Mouse (Mus musculus): ENCODE results near the gene Efcab3. TPM values are rescaled to one million over a fixed set of nuclear protein-coding genes. Genes with fewer than 3 reads are reported as not detected.
"Not testable (repeated sequence)": the region's sequence is repeated elsewhere in the genome, so short reads cannot be mapped to it uniquely, and the experiment has no call there.

Gene Efcab3
- total RNA-seq (2021): not detected
- long read RNA-seq, experiment 1: 0 reads
- long read RNA-seq, experiment 2: 0 reads

DNA sequence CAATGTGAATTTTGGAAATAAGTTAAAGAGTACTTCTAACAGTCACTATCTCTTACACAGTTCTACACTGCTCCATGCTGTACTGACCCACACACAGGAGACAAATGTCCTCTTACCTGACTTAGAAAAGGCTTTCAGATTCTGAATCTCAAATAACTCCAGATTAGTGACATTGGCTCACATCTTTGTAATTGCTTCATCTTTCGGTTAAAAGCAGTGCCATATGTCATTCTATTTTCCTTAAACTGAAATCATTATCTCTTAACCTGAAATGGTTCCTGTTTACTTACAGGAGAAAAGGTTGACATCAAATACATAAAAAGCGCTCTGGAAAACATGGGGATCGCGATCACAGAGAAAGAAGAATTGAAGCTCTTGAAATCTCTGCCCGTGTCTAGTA, at the start of gene Efcab3:
Efcab3 (plus strand) TSS at position 301 of the 400 bp plus-strand sequence.
- DNase-seq: no peak

DNA sequence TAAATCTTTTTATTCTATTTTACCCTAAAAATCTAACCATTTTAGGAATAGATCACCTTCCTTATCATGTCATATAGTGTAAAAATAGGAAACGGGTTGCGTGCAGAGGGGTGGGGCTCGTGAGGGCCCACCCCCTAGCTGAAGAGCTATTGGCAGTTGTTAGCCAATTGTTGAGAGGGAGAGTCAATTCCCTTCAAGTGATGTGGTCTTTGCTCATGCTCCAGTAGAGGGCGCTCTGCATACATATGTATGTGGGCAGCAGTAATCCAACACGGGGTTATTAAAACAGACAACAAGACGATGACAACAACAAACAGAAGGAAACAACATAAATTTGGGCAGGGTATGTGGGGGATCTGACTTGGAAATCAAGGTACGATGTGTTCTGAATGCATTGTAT, 42.3 kb upstream of the Efcab3 start:
- no peak for DNase-seq

DNA sequence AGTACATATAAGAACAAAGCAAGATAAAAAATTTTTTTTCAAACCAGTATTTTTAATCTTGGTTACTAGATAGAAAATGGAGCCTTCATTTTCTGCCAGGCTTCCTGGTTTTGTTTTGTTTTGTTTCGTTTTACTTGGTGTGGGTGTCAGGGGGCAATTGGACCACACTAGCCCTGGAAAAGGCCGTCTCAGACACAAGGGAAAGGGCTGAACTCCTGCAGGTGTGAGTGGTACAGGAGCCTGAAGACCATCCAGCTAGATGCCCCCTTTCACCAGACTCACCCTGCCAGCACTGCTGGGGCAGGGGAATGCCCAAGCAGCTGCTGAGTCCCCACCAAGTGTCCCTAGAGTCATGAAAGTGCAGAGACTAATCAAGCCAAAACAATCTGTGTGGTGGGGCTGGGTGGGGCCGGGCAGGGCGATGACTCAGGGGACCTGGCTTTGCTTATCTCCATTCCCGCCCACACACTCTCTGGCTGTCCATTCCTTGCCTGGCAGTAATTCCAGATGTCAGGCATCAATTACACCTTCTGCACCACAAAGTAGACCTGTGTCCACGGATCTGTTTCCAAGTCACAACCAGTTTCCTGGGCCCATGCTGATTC, 34.5 kb upstream of the Efcab3 start:
- no peak for DNase-seq

DNA sequence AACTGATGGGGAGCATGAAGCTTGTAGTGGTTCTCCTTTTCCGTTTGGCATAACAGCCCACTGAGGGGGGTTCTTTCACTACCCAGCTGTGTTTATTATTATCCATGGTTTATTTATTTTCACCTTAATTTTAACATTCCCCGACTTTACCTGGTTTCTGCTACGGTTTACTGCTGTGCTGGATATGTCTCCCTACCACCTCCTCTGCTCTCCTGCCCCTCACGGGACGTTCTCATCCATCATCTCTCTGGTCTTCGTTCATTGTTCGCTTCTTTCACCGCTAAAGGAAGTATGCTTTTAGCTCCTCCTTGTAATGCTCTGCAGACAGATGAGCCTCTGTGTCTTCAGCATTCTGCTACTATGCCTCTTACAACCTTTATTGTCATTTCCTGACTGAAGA, 33.9 kb upstream of the Efcab3 start:
- DNase-seq: no peak

DNA sequence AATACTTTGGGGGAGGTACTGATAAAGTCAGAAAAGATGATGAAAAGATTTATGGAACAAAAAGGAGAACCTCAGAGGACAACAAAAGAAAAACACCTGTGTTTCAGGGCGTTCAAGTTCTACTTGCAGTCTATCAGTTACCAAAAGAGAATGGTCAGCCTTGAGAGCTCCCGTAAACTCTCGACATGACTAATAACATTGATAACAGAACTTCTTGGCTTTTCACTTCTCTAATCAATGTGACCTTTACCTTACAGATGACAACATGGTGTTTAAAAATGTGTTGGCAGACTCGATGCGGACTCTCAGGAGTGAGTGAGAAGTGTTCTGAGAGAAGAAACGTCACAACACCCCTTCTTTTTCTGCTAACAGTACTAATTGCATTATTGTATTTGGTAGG, 33.2 kb upstream of the Efcab3 start:
- DNase-seq: no peak

DNA sequence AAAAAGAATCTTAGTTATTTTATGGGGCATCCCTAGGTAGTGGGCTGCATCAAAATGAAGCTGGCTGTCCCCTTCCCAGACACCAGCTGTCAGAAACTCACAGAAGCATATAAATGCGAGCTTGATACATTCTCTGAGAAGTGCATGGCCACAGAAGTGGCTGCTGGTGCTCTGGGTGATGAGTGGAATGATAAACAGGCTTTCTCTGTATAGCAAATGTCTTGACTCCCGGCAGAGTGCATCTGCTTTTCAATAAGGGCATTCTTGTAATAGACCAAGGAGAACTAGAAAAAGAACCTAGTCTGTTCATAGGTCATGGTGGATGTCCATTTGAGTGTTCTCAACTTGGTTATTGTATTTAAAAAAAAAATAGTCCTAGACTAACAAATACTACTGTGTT, 32.3 kb upstream of the Efcab3 start:
- DNase-seq: no peak

DNA sequence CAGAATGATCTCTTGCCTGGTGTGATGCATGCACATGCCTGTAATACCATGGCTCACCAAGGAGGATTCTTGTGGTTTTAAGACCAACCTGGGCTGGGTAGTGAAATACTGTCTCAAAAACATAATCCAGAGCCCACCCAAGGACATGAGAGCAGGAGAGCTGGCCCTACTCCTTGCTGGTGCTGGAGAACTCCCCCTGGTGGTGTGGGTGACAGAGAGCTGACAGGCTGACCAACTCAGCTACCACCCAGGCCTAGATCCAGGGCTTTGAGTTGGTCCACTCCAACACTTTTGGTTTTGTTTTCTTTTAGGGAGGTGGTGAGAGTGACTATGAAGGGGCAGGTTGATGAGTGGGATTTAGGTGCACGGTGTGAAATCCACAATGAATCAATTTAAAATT, 28.3 kb upstream of the Efcab3 start:
- no peak for DNase-seq

DNA sequence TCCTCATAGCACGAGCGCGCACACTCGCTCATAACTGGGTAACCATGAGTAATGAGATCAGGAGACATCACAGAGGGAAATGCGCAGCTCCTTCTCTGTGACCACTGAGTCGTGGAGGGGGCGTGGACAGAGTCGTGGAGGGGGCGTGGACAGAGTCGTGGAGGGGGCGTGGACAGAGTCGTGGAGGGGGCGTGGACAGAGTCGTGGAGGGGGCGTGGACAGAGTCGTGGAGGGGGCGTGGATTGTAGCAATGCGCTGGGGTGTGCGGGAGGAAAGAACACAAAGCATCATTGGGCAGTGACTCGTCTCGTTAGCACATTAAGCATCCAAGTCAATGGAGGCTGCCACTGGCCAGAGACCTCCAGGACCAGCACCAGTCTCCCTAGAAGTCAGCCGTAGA, 49.1 kb downstream of the Efcab3 start:
- not testable (repeated sequence) for DNase-seq

DNA sequence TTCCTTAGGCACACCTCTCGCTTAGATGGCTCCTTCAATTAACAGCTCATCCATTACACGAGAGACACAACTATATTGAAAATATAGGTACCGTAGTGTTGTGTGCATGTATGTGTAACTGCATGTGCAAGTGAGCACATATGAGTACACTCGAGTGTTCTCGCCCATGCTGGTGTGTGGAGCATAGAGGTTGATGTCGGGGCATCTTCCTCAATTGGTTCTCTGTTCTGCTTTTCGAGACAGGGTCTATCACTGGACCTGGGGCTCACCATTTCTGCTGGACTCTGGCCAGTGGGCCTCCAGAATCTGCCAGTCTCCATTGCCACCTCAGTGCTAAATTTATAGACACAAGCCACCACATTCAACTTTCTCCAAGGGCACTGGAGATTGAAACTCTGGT, 54.4 kb downstream of the Efcab3 start:
- no peak for DNase-seq

DNA sequence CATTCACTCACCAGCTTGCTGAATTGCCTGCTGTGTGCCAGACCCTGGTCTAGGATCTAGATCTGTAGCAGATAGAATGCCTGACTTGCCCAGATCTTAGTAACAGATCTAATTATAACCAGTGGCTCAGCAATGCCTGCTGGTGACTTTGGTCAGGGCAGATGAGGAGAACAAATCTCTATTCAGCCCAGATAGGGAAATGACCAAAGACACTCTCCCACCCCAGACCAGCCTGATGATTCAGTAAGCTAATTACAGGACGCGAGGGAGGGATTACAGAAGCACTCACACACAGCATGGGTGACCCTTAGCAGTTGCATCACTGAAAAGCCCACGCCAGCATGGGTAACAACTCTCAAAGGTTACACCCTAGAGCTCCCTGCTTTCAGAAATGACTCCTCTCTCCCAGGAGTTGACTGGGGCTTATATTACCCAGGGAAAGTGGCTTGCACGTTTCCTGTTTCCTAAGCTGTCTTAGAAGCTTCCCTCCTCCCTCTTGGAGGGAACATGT, 57.2 kb downstream of the Efcab3 start:
- DNase-seq: no peak

DNA sequence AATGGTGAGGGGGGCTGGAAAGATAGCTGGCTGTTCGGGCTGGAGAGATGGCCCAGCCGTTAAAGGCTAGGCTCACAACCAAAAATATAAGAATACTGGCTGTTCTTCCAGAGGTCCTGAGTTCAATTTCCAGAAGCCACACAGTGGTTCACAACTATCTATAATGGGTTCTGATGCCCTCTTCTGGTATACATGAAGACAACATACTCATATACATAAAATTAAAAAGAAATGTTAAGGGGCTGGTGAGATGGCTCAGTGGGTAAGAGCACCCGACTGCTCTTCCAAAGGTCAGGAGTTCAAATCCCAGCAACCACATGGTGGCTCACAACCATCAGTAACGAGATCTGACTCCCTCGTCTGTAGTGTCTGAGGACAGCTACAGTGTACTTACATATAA, 58.4 kb downstream of the Efcab3 start:
- not testable (repeated sequence) for DNase-seq

DNA sequence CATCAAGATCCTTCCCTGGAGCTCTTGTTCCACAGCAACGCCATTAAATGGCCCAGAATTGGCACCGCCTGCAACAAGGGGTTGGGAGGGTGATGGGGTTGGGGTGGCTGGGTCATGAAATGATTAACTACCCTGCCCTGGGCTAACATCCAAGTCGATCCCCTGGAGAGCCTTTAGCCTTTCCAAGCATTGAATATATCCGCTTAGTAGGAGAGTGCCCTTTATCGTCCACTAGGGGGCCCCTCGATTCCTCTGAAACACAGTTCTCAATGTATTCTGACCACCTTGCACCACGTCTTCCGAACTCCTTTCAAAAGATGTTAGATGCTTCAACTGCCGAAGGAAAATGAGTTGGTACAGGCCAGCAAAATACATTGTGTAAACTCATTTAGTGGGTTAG, 60.6 kb downstream of the Efcab3 start:
- DNase-seq: peak; percentile 26

DNA sequence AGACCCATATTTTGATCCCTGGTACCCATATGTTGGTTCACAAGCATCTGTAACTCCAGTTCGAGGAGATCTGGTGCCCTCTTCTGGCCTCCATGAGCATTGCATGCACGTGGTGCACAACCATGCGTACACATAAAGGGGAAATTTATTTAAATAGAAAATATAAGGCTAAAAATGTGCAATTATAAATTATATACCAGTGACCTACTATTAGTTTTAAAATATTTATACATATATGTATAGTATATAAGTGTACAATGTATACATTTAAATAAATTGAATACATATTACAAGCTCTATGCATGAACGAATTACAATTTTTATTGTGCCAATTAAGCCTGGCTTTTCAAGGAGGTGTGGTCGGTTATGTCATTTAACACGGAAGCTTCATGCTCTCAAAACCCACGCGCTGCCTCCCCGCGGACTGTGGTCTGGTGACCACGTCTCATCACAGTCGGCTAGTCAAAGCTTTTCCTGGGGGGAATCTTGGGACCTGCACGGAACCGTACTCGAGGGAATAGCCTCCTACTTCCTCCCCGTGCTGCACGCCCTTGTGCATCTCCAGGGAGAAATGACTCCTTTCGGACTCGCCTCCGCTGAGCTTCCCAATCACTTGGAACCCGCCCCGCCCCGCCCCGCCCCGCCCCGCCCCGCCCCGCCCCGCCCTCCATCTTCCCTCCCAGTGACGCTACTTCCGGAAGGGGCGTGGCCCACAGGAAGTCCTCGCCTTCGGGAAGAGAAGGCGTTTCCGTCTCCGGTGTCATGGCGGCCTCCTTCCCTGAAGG, 62.5 kb downstream of the Efcab3 start, which contains the start of gene Mettl2:
Mettl2 (plus strand) TSS at position 691 of the 785 bp plus-strand sequence.
- peak; percentile 74 for DNase-seq

DNA sequence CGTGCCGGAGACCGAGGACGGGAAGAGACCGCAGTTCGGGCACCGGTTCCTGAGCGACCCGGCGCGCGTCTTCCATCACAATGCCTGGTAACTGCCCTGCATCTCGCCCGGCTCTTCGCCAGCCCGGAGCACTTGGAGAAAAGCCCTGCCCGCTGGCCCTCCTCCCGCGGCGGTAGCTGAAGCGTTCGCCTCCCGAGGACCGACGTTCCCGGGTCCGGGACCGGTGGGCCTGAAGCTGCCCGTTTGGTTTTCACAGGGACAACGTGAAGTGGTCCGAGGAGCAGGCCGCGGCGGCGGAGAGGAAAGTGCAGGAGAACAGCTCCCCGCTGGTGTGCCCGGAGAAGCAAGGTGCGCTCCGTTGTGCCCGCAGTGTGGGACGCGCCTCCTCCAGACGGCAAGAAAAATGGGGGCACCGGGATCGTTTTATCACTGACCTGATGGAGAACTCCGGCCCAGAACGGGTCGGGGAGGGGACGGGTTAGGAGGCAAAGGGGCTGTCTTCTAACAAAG, 63.2 kb downstream of the Efcab3 start:
- DNase-seq: no peak

DNA sequence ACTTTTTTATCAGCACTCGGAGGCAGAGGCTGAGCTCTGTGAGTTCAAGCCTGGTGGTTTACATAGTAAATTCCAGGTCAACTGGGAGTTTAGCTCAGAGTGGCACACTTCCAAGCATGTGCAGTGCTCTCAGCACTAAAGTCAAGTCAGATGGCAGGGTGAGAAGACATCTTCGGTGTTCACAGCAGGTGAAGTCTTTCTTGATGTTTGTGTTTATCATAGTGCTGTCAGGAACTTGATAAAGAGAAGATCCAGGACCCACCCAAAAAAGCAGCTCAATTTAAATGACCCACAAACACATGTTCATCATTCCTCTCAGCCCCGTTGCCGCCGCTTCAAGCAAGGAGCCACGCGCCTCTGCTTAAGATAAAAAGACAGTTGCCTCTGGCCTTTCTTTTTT, 72.3 kb downstream of the Efcab3 start:
- no peak for DNase-seq

DNA sequence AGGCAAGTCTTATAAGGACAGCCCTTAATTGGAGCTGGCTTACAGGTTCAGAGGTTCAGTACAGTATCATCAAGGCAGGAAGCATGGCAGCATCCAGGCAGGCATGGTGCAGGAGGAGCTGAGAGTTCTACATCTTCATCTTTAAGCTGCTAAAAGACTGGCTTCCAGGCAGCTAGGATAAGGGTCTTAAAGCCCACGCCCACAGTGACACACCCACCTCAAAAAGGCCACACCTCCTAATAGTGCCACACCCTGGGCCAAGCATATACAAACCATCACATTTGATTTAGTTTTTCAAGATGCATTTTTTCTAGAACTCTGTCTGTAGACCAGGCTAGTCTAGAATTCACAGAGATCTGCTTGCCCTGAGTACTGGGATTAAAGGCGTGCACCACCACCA, 73.9 kb downstream of the Efcab3 start:
- DNase-seq: not testable (repeated sequence)

DNA sequence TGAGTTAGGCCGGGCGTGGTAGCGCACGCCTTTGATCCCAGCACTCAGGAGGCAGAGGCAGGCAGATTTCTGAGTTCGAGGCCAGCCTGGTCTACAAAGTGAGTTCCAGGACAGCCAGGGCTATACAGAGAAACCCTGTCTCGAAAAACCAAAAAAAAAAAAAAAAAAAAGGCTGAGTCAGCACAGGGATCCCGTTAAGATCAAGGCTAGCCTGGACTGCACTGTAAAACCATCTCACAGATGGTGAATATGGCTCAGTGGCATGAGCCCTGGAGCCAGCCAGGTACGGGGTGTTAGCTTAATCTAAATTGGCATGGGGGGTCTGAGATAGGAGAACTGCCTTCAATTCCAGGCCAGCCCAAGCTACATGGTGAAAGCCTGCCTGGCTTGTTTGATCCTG, 77.1 kb downstream of the Efcab3 start:
- not testable (repeated sequence) for DNase-seq

DNA sequence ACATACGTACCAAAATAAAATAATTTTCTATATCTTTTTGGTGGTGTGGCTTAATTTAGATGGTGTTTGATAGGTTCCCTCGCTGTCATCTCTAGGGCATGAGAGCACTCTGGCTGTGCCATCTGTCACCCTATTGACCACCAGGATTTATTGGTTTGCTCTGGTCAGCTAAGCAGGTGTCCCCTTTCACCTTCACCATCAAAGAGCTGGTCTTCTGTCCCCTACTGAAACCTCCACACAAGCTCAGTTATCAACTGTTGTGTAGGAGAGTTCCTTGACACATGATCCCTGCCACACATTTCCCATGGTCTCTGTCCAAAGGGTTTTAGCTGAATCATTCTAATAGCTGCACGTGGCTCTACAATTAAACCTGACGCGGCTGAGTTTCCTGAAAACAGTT, 77.7 kb downstream of the Efcab3 start:
- no peak for DNase-seq

DNA sequence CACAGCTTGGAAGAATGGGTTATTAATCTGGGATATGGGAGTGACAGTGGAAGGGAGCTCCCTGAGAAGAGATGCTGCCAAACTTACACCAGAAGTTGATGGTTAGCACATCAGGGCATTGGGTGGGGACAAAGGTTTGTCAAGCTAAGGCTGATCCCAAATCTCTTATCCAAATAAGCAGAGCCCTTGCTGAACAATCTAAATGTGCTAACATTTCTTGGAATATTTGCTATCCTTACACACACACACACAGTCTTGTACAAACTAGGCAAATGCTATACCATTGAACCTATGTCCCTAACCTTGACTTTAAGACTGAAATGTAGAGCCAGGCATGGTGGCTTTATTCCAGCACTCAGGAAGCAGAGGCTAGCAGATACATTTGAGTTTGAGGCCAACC, 80.2 kb downstream of the Efcab3 start:
- no peak for DNase-seq

DNA sequence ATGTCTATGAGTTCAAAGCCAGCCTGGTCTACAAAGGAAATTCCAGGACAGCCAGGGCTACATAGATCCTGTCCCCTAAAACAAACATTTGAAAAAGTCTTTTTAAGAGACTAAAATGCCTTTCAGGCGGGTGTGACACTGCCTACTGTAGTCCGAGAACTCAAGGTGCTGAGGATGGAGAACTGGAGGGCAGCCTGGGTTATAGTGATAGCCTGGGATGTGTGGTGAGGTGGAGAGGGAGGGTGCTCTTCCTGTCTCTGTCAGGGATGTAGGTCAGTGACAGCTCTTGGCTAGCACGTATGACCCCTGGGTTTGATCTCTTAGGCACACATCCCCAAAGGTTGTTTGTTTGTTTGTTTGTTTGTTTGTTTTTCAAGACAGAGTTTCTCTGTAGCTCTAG, 80.7 kb downstream of the Efcab3 start:
- no peak for DNase-seq

DNA sequence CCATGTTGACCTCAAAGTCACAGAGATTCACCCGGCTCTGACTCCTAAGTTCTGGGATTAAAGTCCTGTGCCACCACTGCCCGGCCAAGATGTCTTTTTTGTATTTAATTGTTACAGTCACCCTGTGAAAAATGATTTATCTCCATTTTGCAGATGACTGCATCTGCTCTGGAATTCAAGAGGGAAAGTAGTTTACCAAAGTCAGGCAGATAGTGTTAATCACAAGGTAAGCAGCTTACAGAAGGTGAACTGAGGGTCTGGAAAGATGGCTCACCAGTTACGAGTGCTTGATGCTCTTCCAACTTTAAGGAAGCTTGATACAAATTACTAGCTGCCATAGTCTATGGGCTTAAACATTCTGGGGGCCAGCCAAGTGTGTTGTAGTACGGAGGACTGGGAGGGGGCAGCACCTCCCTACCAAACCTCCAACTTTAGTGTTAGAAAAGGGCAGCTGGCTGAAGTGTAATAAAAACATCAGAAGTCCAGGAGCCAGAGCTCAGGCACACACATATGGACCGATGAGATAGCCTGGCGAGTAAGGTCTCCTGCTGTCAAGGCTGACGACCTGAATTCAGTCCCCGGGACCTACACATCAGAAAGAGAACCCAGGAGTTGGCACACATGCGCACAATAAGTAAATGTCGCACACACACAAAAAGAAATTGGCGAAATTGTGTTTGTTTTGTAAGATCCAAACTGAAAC, 81.3 kb downstream of the Efcab3 start:
- no peak for DNase-seq

DNA sequence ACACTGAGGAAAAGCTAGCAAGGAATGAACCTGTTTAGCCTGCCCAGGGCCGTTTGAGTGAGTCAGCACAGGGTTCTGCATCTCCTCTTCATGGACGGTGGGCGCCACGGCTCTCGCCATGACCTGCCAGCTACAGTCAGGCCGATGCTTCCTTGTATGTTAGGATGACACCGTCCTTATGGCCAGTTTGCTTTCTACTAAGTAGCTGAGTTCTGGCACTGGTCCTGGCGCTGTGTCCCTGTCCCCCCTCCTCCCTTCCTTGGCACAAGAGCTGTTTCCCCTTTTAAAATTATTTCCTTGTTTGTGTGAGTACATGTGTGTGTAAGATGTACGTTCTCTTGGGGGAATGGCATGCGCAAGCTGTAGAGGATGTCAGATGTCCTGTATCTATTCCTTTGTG, 81.8 kb downstream of the Efcab3 start:
- no peak for DNase-seq

DNA sequence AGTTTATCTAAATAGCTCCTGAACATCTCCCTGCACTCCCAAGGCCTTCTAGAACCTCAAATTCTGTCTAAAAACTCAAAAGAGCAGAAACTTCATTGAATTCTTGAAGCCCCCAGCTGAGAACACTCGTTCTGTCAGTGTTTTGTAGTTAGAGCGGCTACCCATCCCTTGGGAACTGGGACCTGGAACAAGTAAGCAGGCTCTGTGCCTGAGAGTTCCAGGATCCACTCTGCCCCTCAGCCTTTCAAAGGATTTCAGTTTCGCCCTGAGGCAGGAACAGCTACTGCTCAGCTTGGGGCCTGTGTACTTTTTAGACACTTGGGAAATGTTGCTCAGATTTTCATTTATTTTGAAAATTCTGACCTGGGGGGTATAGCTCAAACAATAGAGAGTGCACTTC, 83.2 kb downstream of the Efcab3 start, which contains the start of gene Gm10842:
Gm10842 (plus strand) TSS at position 301 of the 400 bp plus-strand sequence.
- no peak for DNase-seq
